Mouse (Mus musculus): ENCODE data around the gene Slc25a26.
"Not testable (repeated sequence)": the region's sequence is repeated elsewhere in the genome, so short reads cannot be mapped to it uniquely, and the experiment has no call there.

The Slc25a26 gene

GRCm38 (mm10) chr6:94558603-94559002 is 58.5 kb downstream of the Slc25a26 start:
- DNase-seq = not testable (repeated sequence)

DNA sequence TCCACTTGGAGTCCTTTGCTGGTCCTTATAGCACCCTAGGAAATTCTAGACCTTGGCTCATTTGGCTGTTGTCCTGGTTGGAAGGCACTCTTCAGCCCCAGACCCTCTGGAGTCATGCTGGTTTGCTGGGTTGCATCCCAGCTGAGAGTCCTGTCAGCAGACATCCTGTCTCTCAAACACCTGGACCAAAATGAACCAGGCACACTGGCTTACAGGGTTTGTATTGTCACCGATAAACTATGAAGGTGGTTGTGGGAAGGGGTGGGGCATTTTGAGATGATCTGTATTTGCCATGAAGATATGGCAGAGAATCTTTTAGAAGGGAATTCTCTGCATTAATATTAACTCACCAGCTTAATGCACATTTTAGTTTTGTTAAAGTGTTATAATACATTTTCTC is 60.8 kb downstream of the Slc25a26 start:
- no peak for DNase-seq

DNA sequence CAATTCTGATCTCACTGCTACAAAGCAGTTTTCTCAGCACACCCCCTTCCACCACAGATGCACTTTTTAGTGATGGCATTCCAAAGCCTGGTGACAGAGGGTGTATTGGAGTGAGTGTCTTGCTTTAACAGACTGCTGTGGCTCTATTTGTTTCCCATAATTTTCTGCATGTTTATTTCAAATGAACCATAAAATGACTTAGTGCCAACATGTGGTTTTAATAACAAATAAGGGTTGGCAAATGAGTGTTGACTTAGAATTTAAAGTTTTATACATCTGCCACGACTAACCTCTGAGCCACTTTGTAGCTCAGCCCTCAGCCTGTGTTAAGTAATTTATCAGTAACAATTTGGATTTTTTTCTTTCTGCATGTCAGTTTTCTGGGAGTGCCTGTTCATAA is 61.2 kb downstream of the Slc25a26 start:
- no peak for DNase-seq

GRCm38 (mm10) chr6:94563203-94563940 is 63.2 kb downstream of the Slc25a26 start:
- DNase-seq = no peak

GRCm38 (mm10) chr6:94565766-94566165 is 65.6 kb downstream of the Slc25a26 start:
- DNase-seq = no peak

GRCm38 (mm10) chr6:94568040-94568439 is 67.9 kb downstream of the Slc25a26 start:
- DNase-seq = no peak

DNA sequence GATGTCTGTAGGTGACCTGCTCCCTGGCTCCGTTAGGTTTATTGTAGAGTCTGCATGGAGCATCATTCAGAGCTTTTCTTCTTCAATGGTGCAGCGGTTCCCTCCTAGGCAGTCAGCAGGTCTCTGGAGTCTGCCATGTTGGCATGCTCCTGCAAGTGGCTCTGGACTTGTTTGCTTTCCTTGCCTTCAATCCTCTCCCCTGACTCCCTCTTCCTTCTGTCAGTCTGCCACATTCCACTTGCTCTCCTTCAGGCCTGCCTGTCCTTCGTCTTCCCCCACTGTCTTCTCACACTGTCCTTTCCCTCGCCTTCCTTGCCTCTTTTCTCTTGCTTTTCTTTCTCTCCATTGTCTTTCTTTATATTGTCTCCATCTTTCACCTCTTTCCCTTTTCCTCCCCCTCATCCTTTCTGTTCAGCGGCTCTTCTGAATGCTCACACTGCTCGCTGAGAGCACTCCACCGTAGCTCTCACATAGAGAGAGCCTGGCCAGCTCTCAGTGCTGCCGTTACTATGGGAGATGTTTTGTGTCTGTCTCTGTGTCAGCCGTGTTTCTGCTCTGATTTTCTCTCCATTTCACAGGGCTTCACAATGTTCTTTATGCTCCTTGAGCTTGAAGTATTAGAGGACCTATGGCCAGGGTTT is 75.5 kb downstream of the Slc25a26 start:
- no peak for DNase-seq

DNA sequence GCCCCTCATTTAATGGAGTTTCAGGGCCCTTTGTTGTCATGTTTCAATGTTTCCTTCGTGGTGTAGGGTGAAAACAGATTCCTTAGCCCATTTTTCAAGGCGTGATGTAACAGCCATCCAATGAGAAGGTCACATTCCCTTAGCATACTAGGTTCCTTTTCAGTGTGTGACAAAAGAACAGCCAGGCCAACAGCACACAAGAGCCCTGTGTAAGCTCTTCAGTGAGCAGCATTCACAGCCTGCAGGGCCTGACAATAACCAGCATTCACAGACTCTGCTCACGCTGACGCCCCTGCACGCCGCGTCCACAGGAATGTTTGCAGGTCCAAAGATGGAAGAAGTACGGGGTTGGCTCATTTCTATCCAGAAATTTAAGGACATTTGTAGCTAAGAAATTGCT is 77.9 kb downstream of the Slc25a26 start:
- DNase-seq = no peak

DNA sequence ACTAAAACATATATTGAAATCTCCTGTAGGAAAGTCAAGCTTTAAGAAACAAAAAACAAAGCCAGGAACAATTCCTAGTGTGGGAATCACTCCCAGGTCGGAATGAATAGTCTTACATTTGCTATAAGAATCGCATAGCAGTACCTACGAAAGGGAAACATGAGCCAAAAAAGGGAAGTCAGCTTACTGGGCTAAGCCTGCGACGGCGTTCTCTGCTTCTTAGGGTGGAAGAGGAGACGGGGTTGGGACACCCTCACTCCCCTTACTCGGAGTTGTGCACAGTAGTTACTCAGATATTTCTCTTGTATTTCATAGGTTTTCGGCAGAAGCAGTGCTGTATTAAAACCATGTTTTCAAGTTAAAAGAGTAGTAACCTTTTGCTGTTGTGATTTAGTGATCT is 81.9 kb downstream of the Slc25a26 start:
- DNase-seq = no peak

GRCm38 (mm10) chr6:94584147-94584695 is 84.1 kb downstream of the Slc25a26 start:
- no peak for DNase-seq

GRCm38 (mm10) chr6:94584976-94585375 is 84.8 kb downstream of the Slc25a26 start:
- DNase-seq = no peak

DNA sequence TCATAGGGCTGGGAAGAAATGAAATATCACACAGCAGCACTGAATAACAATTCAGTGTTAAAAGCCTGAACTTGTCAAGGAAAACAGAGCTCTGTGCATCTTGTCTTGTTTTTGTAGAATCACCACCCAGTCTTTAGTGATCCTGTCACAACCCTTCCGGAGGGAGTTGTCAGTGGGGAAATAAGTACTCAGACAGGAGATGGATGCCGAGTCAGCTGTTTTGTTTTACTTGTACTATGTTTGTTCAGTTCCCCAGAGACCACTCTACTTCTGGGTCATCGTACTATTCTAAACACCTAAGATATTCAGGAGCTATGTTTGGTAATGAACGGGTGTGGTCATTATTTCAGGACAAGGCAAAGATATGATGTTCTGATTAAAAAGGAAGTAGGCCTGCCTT is 88.2 kb downstream of the Slc25a26 start:
- no peak for DNase-seq

DNA sequence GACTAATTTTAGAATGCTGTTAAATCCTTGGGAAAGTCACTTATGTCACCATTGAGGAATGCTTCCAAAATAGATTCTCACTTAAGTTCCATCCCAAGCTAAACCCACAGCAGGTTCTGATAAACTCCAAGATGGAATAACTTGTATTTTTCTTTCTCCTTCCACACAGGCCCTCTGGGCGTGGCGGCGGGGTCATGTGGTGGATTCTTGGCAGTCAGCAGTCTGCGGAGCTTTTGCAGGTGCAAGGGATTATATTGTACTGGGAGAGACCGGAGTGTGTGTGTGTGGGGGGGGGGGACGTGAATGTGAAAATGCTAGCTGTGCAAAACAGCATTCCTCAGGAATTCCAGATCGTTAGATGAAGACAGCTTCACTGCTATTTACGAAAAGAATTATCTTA is 92.1 kb downstream of the Slc25a26 start:
- DNase-seq = no peak

GRCm38 (mm10) chr6:94592710-94593109 is 92.6 kb downstream of the Slc25a26 start:
- DNase-seq = no peak

DNA sequence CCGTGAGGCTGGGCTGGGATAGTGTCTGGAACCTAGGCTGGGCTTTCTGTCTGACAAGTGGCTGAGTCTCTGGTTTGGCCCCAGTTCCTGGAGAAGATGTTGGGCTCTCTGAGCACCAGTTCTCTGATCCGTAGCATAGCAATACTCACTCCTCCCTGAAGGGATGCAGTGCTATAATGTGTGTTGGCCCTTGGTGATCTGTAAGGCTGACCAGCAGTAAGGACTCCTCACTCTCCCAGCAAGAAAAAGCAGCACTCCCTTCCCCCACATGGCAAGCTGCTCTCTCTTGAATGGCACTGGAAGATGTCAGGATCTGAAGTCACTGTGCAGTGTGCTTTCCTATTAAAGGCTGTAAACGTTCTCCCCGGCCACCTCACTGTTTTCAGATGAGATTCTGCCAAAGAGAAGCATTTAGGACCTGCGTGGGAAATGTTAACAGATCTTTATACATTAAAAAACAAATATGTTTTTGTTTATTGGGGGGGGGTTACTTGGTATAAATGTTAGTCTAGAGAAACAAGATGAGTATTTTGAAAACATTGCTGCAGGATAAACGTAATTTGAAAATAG is 94.0 kb downstream of the Slc25a26 start:
- DNase-seq = no peak

- no peak for DNase-seq
These were observed 94.6 kb downstream of the Slc25a26 start for GRCm38 (mm10) chr6:94594711-94595110.

- DNase-seq = no peak
These were observed 95.1 kb downstream of the Slc25a26 start for GRCm38 (mm10) chr6:94595206-94595605.

DNA sequence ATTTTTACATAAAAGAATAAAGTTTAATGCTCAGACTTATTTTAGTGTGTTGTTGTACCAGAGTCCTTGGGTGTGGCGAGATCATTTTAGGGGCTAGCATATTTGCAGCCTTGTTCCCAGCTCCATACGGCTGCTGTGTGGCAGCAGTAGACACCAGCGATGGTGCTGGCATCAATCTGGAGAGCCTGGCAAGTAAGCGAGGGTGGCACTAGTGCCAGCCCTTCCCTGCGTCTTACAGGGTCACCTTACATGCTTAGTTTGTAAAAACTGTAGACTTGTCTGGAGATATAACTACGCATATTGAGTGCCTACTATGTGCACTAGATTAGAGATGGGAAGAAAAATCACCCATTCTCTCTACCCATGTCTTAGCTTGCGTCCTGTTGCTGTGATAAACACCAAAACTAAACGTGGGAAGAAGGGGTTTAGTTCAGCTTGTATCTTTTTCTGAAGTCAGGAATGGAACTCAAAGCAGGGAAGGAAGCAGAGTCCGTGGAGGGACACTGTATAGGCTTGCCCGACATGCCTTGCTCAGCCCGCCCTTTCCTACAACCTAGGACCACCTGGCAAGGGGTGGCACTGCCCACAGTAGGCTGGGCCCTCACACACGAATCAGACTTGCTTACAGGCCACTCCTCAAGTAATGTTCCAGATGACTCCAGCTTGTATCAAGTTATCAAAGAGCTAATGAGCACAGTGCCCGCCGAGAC is 96.1 kb downstream of the Slc25a26 start:
- DNase-seq = no peak

GRCm38 (mm10) chr6:94596761-94597485 is 96.8 kb downstream of the Slc25a26 start:
- DNase-seq = no peak

DNA sequence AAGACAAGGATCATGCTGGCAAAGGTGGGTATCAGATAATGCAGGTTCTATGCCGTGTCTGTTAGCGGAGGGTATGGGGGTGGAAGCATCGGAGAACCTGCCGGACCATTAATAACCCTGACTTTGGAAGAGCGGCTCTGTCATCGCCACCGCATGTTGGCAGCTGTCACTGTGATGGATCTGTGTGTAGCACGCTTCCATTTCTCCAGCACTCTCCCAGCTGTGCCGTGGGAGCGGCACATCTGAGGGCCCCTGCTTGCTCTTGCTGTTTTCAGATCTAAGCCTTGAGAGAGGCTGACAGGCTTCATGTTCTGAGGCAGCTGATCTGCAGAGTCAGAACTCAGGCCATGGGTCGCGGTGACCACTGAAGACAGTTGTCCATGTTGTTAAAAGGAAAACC is 98.3 kb downstream of the Slc25a26 start:
- no peak for DNase-seq

GRCm38 (mm10) chr6:94599016-94599415 is 98.9 kb downstream of the Slc25a26 start:
- no peak for DNase-seq

GRCm38 (mm10) chr6:94601101-94601500 is 101.0 kb downstream of the Slc25a26 start:
- no peak for DNase-seq

DNA sequence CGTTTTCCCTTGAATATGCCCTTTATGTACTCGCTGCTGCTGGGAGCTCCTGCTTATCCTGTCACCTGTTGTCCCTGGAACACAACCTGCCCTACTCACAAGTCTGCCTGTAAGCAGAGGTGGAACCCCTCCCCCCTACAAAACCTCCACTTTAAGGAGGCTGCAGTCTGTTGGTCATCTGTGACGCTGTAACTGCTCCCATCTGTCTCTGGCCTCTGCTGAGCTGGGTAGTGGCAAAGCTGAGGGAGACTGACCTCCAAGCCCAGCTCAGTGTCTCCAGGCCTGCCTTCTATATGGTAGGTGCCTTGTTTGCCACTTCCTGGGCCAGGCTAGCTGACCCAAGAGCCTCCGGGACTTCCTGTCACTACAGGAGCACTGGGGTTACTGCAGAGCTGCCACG is 101.7 kb downstream of the Slc25a26 start:
- no peak for DNase-seq

All from cerebellum, postnatal 36 days (tissue).